In genomic region chr5:28293990-28294389, GRCm38 (mm10) we compare ENCODE assay signal across 8 mouse cellular contexts. TPM values are rescaled to one million over a fixed set of nuclear protein-coding genes. Genes with fewer than 3 reads are reported as not detected.
A peak's percentile ranks its signal among the peaks of the same experiment; 100 is the strongest.
DNase-seq lines count a peak whose midpoint lies in the region; ATAC-seq lines count a peak whose summit lies in the region.

No protein-coding gene starts in this region.

- no peak overlapping the region for H3K4me3 ChIP-seq in forebrain, embryonic 11.5 days (ENCODE audit: low read depth, low read length)
- no peak overlapping the region for H3K4me3 ChIP-seq in forebrain, embryonic 16.5 days (replicated peaks; ENCODE audit: low read length)
- H3K4me3 ChIP-seq in embryonic facial prominence, embryonic 11.5 days (ENCODE audit: low read depth, low read length): no peak overlapping the region
- no peak overlapping the region for H3K4me3 ChIP-seq in midbrain, embryonic 16.5 days (ENCODE audit: low read depth, low read length)

- no peaks in the 10 kb centered on the region for H3K36me3 ChIP-seq in forebrain, embryonic 11.5 days (ENCODE audit: control insufficient read depth, insufficient read depth, low read length)
- H3K36me3 ChIP-seq in forebrain, embryonic 16.5 days (ENCODE audit: control insufficient read depth, insufficient read depth): no peaks in the 10 kb centered on the region
- H3K36me3 ChIP-seq in embryonic facial prominence, embryonic 11.5 days (replicated peaks; ENCODE audit: control insufficient read depth, insufficient read depth, low read depth, low read length): no peaks in the 10 kb centered on the region
- no peaks in the 10 kb centered on the region for H3K36me3 ChIP-seq in midbrain, embryonic 16.5 days (ENCODE audit: control insufficient read depth, insufficient read depth, low read length)

- no peak overlapping the region for H3K9ac ChIP-seq in forebrain, embryonic 11.5 days (ENCODE audit: low read length)
- H3K9ac ChIP-seq in forebrain, embryonic 16.5 days (replicated peaks; ENCODE audit: low read depth, low read length): no peak overlapping the region
- no peak overlapping the region for H3K9ac ChIP-seq in embryonic facial prominence, embryonic 11.5 days (replicated peaks; ENCODE audit: low read length)
- no peak overlapping the region for H3K9ac ChIP-seq in midbrain, embryonic 16.5 days (ENCODE audit: low read depth, low read length)

- DNase-seq in forebrain, embryonic 11.5 days (ENCODE audit: low spot score): peak; percentile 90
- peak; percentile 94 for DNase-seq in adrenal gland, postnatal 10 days
- peak; percentile 85 for DNase-seq in embryonic facial prominence, embryonic 11.5 days (ENCODE audit: low spot score)
- peak; percentile 85 to 93 for DNase-seq in heart, postnatal 10 days
- peak; percentile 83 to 95 for DNase-seq in left cerebral cortex, adult 18-20 months (ENCODE audit: low spot score in 2 of 2)
- DNase-seq in spleen, postnatal 36 days (ENCODE audit: low spot score in 2 of 2): peak; percentile 65 to 68

- intact Hi-C loops in heart, postnatal 10 days (cut with DNase I): loop anchor here (1.0 kb wide), 1 partner anchor 94 kb away; no protein-coding TSS in a partner anchor

- WGBS in forebrain, embryonic 11.5 days: 10% methylated on average over 6 of the region's 6 CpGs
- 3% methylated on average over 6 of the region's 6 CpGs for WGBS in forebrain, embryonic 16.5 days
- 9% methylated on average over 6 of the region's 6 CpGs for WGBS in embryonic facial prominence, embryonic 11.5 days
- 7% methylated on average over 6 of the region's 6 CpGs for WGBS in midbrain, embryonic 16.5 days

- no peak overlapping the region for H3K4me2 ChIP-seq in forebrain, embryonic 11.5 days (ENCODE audit: low read depth, low read length, severe bottlenecking)
- no peak overlapping the region for H3K4me2 ChIP-seq in forebrain, embryonic 16.5 days (ENCODE audit: low read length)
- H3K4me2 ChIP-seq in embryonic facial prominence, embryonic 11.5 days (ENCODE audit: low read depth, low read length): no peak overlapping the region
- H3K4me2 ChIP-seq in midbrain, embryonic 16.5 days (ENCODE audit: low read length): no peak overlapping the region

- no peak for ATAC-seq in forebrain, embryonic 11.5 days (replicated peaks; ENCODE audit: low FRiP score)
- no peak for ATAC-seq in forebrain, embryonic 16.5 days
- no peak for ATAC-seq in embryonic facial prominence, embryonic 11.5 days (replicated peaks; ENCODE audit: insufficient number of reproducible peaks, low FRiP score, low TSS enrichment, low read depth)
- ATAC-seq in midbrain, embryonic 16.5 days: 0 out of 2 replicates have a peak, but pooled peaks have one; percentile 28

- no peaks in the 10 kb centered on the region for H3K9me3 ChIP-seq in forebrain, embryonic 11.5 days (ENCODE audit: control insufficient read depth, low read length)
- no peaks in the 10 kb centered on the region for H3K9me3 ChIP-seq in forebrain, embryonic 16.5 days (ENCODE audit: control insufficient read depth, low read length)
- no peaks in the 10 kb centered on the region for H3K9me3 ChIP-seq in embryonic facial prominence, embryonic 11.5 days (replicated peaks; ENCODE audit: control insufficient read depth, low read length)
- no peaks in the 10 kb centered on the region for H3K9me3 ChIP-seq in midbrain, embryonic 16.5 days (replicated peaks; ENCODE audit: control insufficient read depth, low read length, poor library complexity, severe bottlenecking)

- no peaks in the 10 kb centered on the region for H3K27me3 ChIP-seq in forebrain, embryonic 11.5 days (ENCODE audit: control insufficient read depth, insufficient read depth, low read length)
- H3K27me3 ChIP-seq in forebrain, embryonic 16.5 days (replicated peaks; ENCODE audit: control insufficient read depth, insufficient read depth, low read length): no peaks in the 10 kb centered on the region
- H3K27me3 ChIP-seq in embryonic facial prominence, embryonic 11.5 days (ENCODE audit: control insufficient read depth, insufficient read depth, low read length): no peaks in the 10 kb centered on the region
- H3K27me3 ChIP-seq in midbrain, embryonic 16.5 days (ENCODE audit: control insufficient read depth, insufficient read depth, low read depth, low read length): no peaks in the 10 kb centered on the region

- H3K4me1 ChIP-seq in forebrain, embryonic 11.5 days (replicated peaks; ENCODE audit: control insufficient read depth, insufficient read depth, low read length): no peaks in the 10 kb centered on the region
- no peaks in the 10 kb centered on the region for H3K4me1 ChIP-seq in forebrain, embryonic 16.5 days (replicated peaks; ENCODE audit: control insufficient read depth, insufficient read depth, low read length)
- no peaks in the 10 kb centered on the region for H3K4me1 ChIP-seq in embryonic facial prominence, embryonic 11.5 days (ENCODE audit: control insufficient read depth, insufficient read depth, low read length)
- H3K4me1 ChIP-seq in midbrain, embryonic 16.5 days (ENCODE audit: control insufficient read depth, insufficient read depth, low read length): no peaks in the 10 kb centered on the region

- H3K27ac ChIP-seq in forebrain, embryonic 11.5 days (ENCODE audit: low read depth, low read length): no peak overlapping the region
- H3K27ac ChIP-seq in forebrain, embryonic 16.5 days (ENCODE audit: low read length): no peak overlapping the region
- H3K27ac ChIP-seq in embryonic facial prominence, embryonic 11.5 days (replicated peaks; ENCODE audit: low read depth, low read length): no peak overlapping the region
- H3K27ac ChIP-seq in midbrain, embryonic 16.5 days (ENCODE audit: low read length): no peak overlapping the region

RNA-seq across cellular contexts. Expression of gene Rbm33, which starts 22.9 kb away (rescaled TPM):
- polyA plus RNA-seq in forebrain, embryonic 11.5 days (2014; fragmentation: Nextera tagmentation; extraction: Ambion mirVana): 24.9 and 26.0 TPM in 2 replicates
- 18.8 and 19.2 TPM in 2 replicates for polyA plus RNA-seq in forebrain, embryonic 16.5 days (2015; fragmentation: Nextera tagmentation; extraction: Ambion mirVana)
- total RNA-seq in adrenal gland, postnatal 10 days (2021): 10 to 100 TPM; 46.8 to 52.7 TPM
- polyA plus RNA-seq in embryonic facial prominence, embryonic 11.5 days (2014; fragmentation: Nextera tagmentation; extraction: Ambion mirVana): 15.3 and 17.6 TPM in 2 replicates
- 10 to 100 TPM; 37.6 to 40.9 TPM for total RNA-seq in heart, postnatal 10 days (2021)
- total RNA-seq in left cerebral cortex, adult 18-20 months (2021): 10 to 100 TPM; 67.0 TPM
- polyA plus RNA-seq in midbrain, embryonic 16.5 days (2015; fragmentation: Nextera tagmentation; extraction: Ambion mirVana): 14.1 and 17.5 TPM in 2 replicates

RNA-seq across cellular contexts. Expression of gene Cnpy1, which starts 48.4 kb away (rescaled TPM):
- polyA plus RNA-seq in forebrain, embryonic 11.5 days (2014; fragmentation: Nextera tagmentation; extraction: Ambion mirVana): 2.4 and 2.8 TPM in 2 replicates
- 1.1 and 2.7 TPM in 2 replicates for polyA plus RNA-seq in forebrain, embryonic 16.5 days (2015; fragmentation: Nextera tagmentation; extraction: Ambion mirVana)
- under 1 TPM; 0.09 to 0.15 TPM for total RNA-seq in adrenal gland, postnatal 10 days (2021)
- 3.0 and 13.5 TPM in 2 replicates for polyA plus RNA-seq in embryonic facial prominence, embryonic 11.5 days (2014; fragmentation: Nextera tagmentation; extraction: Ambion mirVana)
- total RNA-seq in heart, postnatal 10 days (2021): not detected
- total RNA-seq in left cerebral cortex, adult 18-20 months (2021): under 1 TPM in 1 of 2 experiments, not detected in 1; 0.19 TPM
- polyA plus RNA-seq in midbrain, embryonic 16.5 days (2015; fragmentation: Nextera tagmentation; extraction: Ambion mirVana): 34.3 and 34.5 TPM in 2 replicates
